8 mouse cellular contexts compared by ENCODE assay signal in the genomic region with DNA sequence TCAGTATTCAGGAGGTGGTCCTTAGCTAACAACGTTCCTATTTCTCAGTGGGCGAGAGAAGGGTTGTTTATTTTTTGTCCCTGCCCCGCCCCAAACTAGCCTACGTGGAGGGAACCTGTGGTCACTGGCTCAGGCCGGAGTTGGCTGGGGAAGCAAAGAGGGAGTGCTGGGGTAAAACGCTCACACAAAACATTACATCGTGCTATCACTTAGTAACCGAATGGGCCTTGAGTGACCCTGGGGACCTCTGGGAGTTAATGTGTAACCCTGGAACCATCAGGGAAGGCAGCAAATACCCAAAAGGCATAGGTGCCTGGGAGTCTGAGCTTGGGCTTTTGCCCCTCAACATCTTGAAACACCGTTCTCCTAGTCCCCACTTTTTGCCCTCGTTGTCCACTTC. TPM values are rescaled to one million over a fixed set of nuclear protein-coding genes. Genes with fewer than 3 reads are reported as not detected.
A peak's percentile ranks its signal among the peaks of the same experiment; 100 is the strongest.
DNase-seq lines count a peak whose midpoint lies in the region; ATAC-seq and TF ChIP-seq lines count a peak whose summit lies in the region.

No protein-coding gene starts in this region.

- H3K36me3 ChIP-seq in neural tube, embryonic 11.5 days (ENCODE audit: control insufficient read depth, insufficient read depth, low read length): peaks cover 7% of the 10 kb centered on the region
- peaks cover 27% of the 10 kb centered on the region for H3K36me3 ChIP-seq in embryonic facial prominence, embryonic 15.5 days
- peaks cover 9% of the 10 kb centered on the region for H3K36me3 ChIP-seq in intestine, embryonic 15.5 days
- peaks cover 8% of the 10 kb centered on the region for H3K36me3 ChIP-seq in splenic B cell, adult 2 months (ENCODE audit: control insufficient read depth, insufficient read depth, low read length, poor library complexity, severe bottlenecking)

- H3K4me1 ChIP-seq in neural tube, embryonic 11.5 days (ENCODE audit: control insufficient read depth, insufficient read depth, low read length): peaks cover 25% of the 10 kb centered on the region
- H3K4me1 ChIP-seq in embryonic facial prominence, embryonic 15.5 days: peaks cover 47% of the 10 kb centered on the region
- H3K4me1 ChIP-seq in intestine, embryonic 15.5 days (replicated peaks): peaks cover 46% of the 10 kb centered on the region
- peaks cover 3% of the 10 kb centered on the region; the same call in 1 of the 2 replicates for H3K4me1 ChIP-seq in lung, adult 2 months (ENCODE audit: control insufficient read depth, insufficient read depth, low read length)

- H3K9me3 ChIP-seq in neural tube, embryonic 11.5 days (ENCODE audit: control insufficient read depth, low read length): no peaks in the 10 kb centered on the region
- no peaks in the 10 kb centered on the region for H3K9me3 ChIP-seq in embryonic facial prominence, embryonic 15.5 days (replicated peaks)
- H3K9me3 ChIP-seq in intestine, embryonic 15.5 days: no peaks in the 10 kb centered on the region

- peak overlapping the region; percentile 90 for H3K4me2 ChIP-seq in neural tube, embryonic 11.5 days (ENCODE audit: low read depth)
- H3K4me2 ChIP-seq in embryonic facial prominence, embryonic 15.5 days (replicated peaks): peak overlapping the region; percentile 90
- H3K4me2 ChIP-seq in intestine, embryonic 15.5 days (replicated peaks): peak overlapping the region; percentile 83

- H3K27ac ChIP-seq in neural tube, embryonic 11.5 days (ENCODE audit: low read depth, low read length): 0 out of 2 replicates have a peak overlapping the region, but pooled peaks have one; percentile 92
- peak overlapping the region; percentile 99 for H3K27ac ChIP-seq in embryonic facial prominence, embryonic 15.5 days (replicated peaks)
- peak overlapping the region; percentile 99 for H3K27ac ChIP-seq in intestine, embryonic 15.5 days

- TF ChIP-seq CTCF in lung, adult 2 months (IDR thresholded peaks at IDR 0.05; ENCODE audit: insufficient read depth, low read length): no peak

- H3K4me3 ChIP-seq in neural tube, embryonic 11.5 days (ENCODE audit: low read depth, low read length): peak overlapping the region; percentile 56
- peak overlapping the region; percentile 74 for H3K4me3 ChIP-seq in embryonic facial prominence, embryonic 15.5 days (replicated peaks)
- peak overlapping the region; percentile 53 for H3K4me3 ChIP-seq in intestine, embryonic 15.5 days (replicated peaks)
- peak overlapping the region; percentile 29 for H3K4me3 ChIP-seq in lung, adult 2 months (replicated peaks; ENCODE audit: extremely low read depth, low read depth, low read length)

- DNase-seq in neural tube, embryonic 11.5 days (ENCODE audit: low spot score): no peak
- no peak for DNase-seq in neural tube, embryonic 10.5 days (ENCODE audit: extremely low spot score, low spot score)
- no peak for DNase-seq in lung, adult 2 months
- DNase-seq in splenic B cell, adult 2 months (ENCODE audit: low read depth, low spot score): peak; percentile 53
- no peak for DNase-seq in adrenal gland, adult 18-20 months (ENCODE audit: low spot score in 2 of 2)
- DNase-seq in frontal cortex, postnatal 14 days (ENCODE audit: low spot score in 2 of 2): no peak

- peak overlapping the region; percentile 73; the same call in 1 of the 2 replicates for H3K9ac ChIP-seq in neural tube, embryonic 11.5 days (ENCODE audit: low read length)
- H3K9ac ChIP-seq in embryonic facial prominence, embryonic 15.5 days: peak overlapping the region; percentile 75
- H3K9ac ChIP-seq in intestine, embryonic 15.5 days: peak overlapping the region; percentile 64

- TF ChIP-seq POLR2A in lung, adult 2 months (IDR thresholded peaks at IDR 0.05; ENCODE audit: borderline replicate concordance, extremely low read depth, low read depth, low read length): no peak

- H3K27me3 ChIP-seq in neural tube, embryonic 11.5 days (ENCODE audit: control insufficient read depth, insufficient read depth, low read length): no peaks in the 10 kb centered on the region
- H3K27me3 ChIP-seq in embryonic facial prominence, embryonic 15.5 days: no peaks in the 10 kb centered on the region
- H3K27me3 ChIP-seq in intestine, embryonic 15.5 days (replicated peaks): no peaks in the 10 kb centered on the region
- H3K27me3 ChIP-seq in splenic B cell, adult 2 months (ENCODE audit: control insufficient read depth, insufficient read depth, low read length, poor library complexity, severe bottlenecking): no peaks in the 10 kb centered on the region

- WGBS in neural tube, embryonic 11.5 days: under 1% methylated on average over 10 of the region's 10 CpGs
- WGBS in embryonic facial prominence, embryonic 15.5 days: 1% methylated on average over 10 of the region's 10 CpGs
- 1% methylated on average over 10 of the region's 10 CpGs for WGBS in intestine, embryonic 15.5 days
- WGBS in lung, adult 2 months: 0% methylated on average over 10 of the region's 10 CpGs

- ATAC-seq in neural tube, embryonic 11.5 days (ENCODE audit: insufficient read depth, low FRiP score, low TSS enrichment): no peak
- no peak for ATAC-seq in embryonic facial prominence, embryonic 15.5 days (ENCODE audit: insufficient number of reproducible peaks, low FRiP score, low TSS enrichment, low read depth)
- peak; percentile 34 for ATAC-seq in intestine, embryonic 15.5 days

RNA-seq across cellular contexts. Expression of gene Tlcd1, which starts 0.9 kb away (rescaled TPM):
- polyA plus RNA-seq in neural tube, embryonic 11.5 days (2014; fragmentation: Nextera tagmentation; extraction: Ambion mirVana): 9.1 and 9.9 TPM in 2 replicates
- 30.3 and 32.8 TPM in 2 replicates for polyA plus RNA-seq in embryonic facial prominence, embryonic 15.5 days (2015; fragmentation: Nextera tagmentation; extraction: Ambion mirVana)
- polyA plus RNA-seq in intestine, embryonic 15.5 days (2015; fragmentation: Nextera tagmentation; extraction: Ambion mirVana): 39.1 and 39.8 TPM in 2 replicates
- polyA plus RNA-seq in lung, adult 2 months (2012; rRNA removed): 38.0 and 44.2 TPM in 2 replicates
- 10 to 100 TPM; 54.7 to 76.5 TPM for total RNA-seq in adrenal gland, adult 18-20 months (2021)

RNA-seq across cellular contexts. Expression of gene Nek8, which starts 1.0 kb away (rescaled TPM):
- 6.6 and 7.8 TPM in 2 replicates for polyA plus RNA-seq in neural tube, embryonic 11.5 days (2014; fragmentation: Nextera tagmentation; extraction: Ambion mirVana)
- 17.3 and 18.4 TPM in 2 replicates for polyA plus RNA-seq in embryonic facial prominence, embryonic 15.5 days (2015; fragmentation: Nextera tagmentation; extraction: Ambion mirVana)
- 14.4 and 17.1 TPM in 2 replicates for polyA plus RNA-seq in intestine, embryonic 15.5 days (2015; fragmentation: Nextera tagmentation; extraction: Ambion mirVana)
- polyA plus RNA-seq in lung, adult 2 months (2012; rRNA removed): 16.1 and 18.9 TPM in 2 replicates
- 10 to 100 TPM in 1 of 2 experiments, 1 to 10 TPM in 1; 9.8 to 12.8 TPM for total RNA-seq in adrenal gland, adult 18-20 months (2021)

RNA-seq across cellular contexts. Expression of gene Rpl23a, which starts 5.9 kb away (rescaled TPM):
- polyA plus RNA-seq in neural tube, embryonic 11.5 days (2014; fragmentation: Nextera tagmentation; extraction: Ambion mirVana): 1,230 and 1,275 TPM in 2 replicates
- polyA plus RNA-seq in embryonic facial prominence, embryonic 15.5 days (2015; fragmentation: Nextera tagmentation; extraction: Ambion mirVana): 1,371 and 1,410 TPM in 2 replicates
- polyA plus RNA-seq in intestine, embryonic 15.5 days (2015; fragmentation: Nextera tagmentation; extraction: Ambion mirVana): 1,310 and 1,463 TPM in 2 replicates
- 103 and 212 TPM in 2 replicates for polyA plus RNA-seq in lung, adult 2 months (2012; rRNA removed)
- total RNA-seq in adrenal gland, adult 18-20 months (2021): 1,000 to 10,000 TPM; 1,582 to 1,912 TPM

RNA-seq across cellular contexts. Expression of gene Rab34, which starts 10.8 kb away (rescaled TPM):
- polyA plus RNA-seq in neural tube, embryonic 11.5 days (2014; fragmentation: Nextera tagmentation; extraction: Ambion mirVana): 75.3 and 82.7 TPM in 2 replicates
- 164 and 171 TPM in 2 replicates for polyA plus RNA-seq in embryonic facial prominence, embryonic 15.5 days (2015; fragmentation: Nextera tagmentation; extraction: Ambion mirVana)
- 87.9 and 91.4 TPM in 2 replicates for polyA plus RNA-seq in intestine, embryonic 15.5 days (2015; fragmentation: Nextera tagmentation; extraction: Ambion mirVana)
- polyA plus RNA-seq in lung, adult 2 months (2012; rRNA removed): 45.4 and 59.2 TPM in 2 replicates
- 10 to 100 TPM; 69.9 to 71.9 TPM for total RNA-seq in adrenal gland, adult 18-20 months (2021)

RNA-seq across cellular contexts. Expression of gene Traf4, which starts 12.0 kb away (rescaled TPM):
- polyA plus RNA-seq in neural tube, embryonic 11.5 days (2014; fragmentation: Nextera tagmentation; extraction: Ambion mirVana): 109 and 124 TPM in 2 replicates
- 83.1 and 89.3 TPM in 2 replicates for polyA plus RNA-seq in embryonic facial prominence, embryonic 15.5 days (2015; fragmentation: Nextera tagmentation; extraction: Ambion mirVana)
- polyA plus RNA-seq in intestine, embryonic 15.5 days (2015; fragmentation: Nextera tagmentation; extraction: Ambion mirVana): 74.7 and 77.2 TPM in 2 replicates
- 37.0 and 42.8 TPM in 2 replicates for polyA plus RNA-seq in lung, adult 2 months (2012; rRNA removed)
- 10 to 100 TPM; 29.9 to 34.1 TPM for total RNA-seq in adrenal gland, adult 18-20 months (2021)
